Mouse (Mus musculus): ENCODE measurements around the gene Dtx4. TPM values are rescaled to one million over a fixed set of nuclear protein-coding genes. Genes with fewer than 3 reads are reported as not detected.

Gene Dtx4
- polyA plus RNA-seq, 1 experiment from 2014 or later, result 16.5 TPM

DNA sequence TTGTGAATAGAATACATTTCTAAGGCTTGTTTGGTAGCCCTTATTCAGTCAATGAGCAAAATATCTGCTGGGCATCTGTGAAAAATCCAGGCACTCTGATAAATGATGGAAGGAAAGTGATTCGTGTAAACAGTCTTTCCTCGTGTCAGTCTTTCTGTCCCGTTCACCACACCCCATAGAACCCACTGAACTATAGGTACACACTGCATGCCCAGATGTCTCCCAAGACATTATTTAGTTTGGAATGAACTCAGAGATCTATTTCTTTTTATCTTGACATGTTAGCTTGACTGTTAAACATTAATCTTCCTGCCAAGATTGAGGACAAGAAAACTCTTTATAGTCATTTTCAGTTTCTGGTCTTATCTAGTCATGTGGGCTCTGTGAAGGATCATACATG, 82.9 kb downstream of the Dtx4 start:
- WGBS, result 18% methylated on average over 3 of the region's 3 CpGs
- H3K9ac ChIP-seq (ENCODE audit: low read length), result no peak overlapping the region
- H3K36me3 ChIP-seq (ENCODE audit: control insufficient read depth, insufficient read depth, low read length), result no peaks in the 10 kb centered on the region
- no peaks in the 10 kb centered on the region for H3K4me1 ChIP-seq (replicated peaks; ENCODE audit: control insufficient read depth, insufficient read depth, low read length)
- H3K27me3 ChIP-seq (ENCODE audit: control insufficient read depth, insufficient read depth, low read depth, low read length), result no peaks in the 10 kb centered on the region
- H3K4me2 ChIP-seq (ENCODE audit: low read depth, low read length), result no peak overlapping the region
- no peak overlapping the region for H3K27ac ChIP-seq (ENCODE audit: low read length)
- no peak overlapping the region for H3K4me3 ChIP-seq (ENCODE audit: low read length)
- no peaks in the 10 kb centered on the region for H3K9me3 ChIP-seq (ENCODE audit: control insufficient read depth, low read length)
- ATAC-seq (ENCODE audit: low read depth), result no peak

DNA sequence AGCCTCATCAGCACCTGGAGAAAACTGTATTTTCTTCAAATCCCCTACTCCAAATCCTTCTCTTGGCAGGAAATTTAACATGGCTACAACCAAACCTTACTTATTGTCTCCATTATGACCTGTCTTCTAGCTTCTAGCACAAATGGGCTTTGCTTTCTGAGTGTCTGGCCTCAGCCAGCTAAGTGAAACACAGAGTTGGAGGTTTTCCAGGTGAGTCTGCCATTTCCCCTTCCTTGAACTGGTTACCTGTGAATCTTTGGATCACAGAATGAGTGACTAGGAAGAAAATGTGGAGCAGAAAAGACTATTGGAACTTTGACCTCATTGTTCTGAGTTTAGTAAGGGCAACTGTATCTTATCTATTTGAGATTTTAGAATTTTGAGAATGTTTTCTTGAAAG, 83.9 kb downstream of the Dtx4 start, which contains the start of gene Olfr1441:
Gene Olfr1441 (plus strand): TSS at position 73 of the 400 bp plus-strand sequence.
- no peak for ATAC-seq (ENCODE audit: low read depth)
- Histone ChIP-seq H3K4me1 (replicated peaks; ENCODE audit: control insufficient read depth, insufficient read depth, low read length) (no peaks in the 10 kb centered on the region), H3K27ac (ENCODE audit: low read length) (no peak within 1 kb of the TSS), H3K4me2 (ENCODE audit: low read depth, low read length) (no peak within 1 kb of the TSS), H3K27me3 (ENCODE audit: control insufficient read depth, insufficient read depth, low read depth, low read length) (no peaks in the 10 kb centered on the region), H3K9ac (ENCODE audit: low read length) (no peak within 1 kb of the TSS), H3K36me3 (ENCODE audit: control insufficient read depth, insufficient read depth, low read length) (no peaks in the 10 kb centered on the region), H3K9me3 (ENCODE audit: control insufficient read depth, low read length) (no peaks in the 10 kb centered on the region), H3K4me3 (ENCODE audit: low read length) (no peak within 1 kb of the TSS)

Other genes with a start within 250 kb of the Dtx4 start
- not detected in 2 replicates for gene Olfr235, start 240.4 kb downstream of the Dtx4 start, polyA plus RNA-seq (2015; fragmentation: Nextera tagmentation; extraction: Ambion mirVana)
- not detected in 2 replicates for gene Olfr1434, start 221.6 kb downstream of the Dtx4 start, polyA plus RNA-seq (2015; fragmentation: Nextera tagmentation; extraction: Ambion mirVana)
- gene Olfr1436, start 202.3 kb downstream of the Dtx4 start, polyA plus RNA-seq (2015; fragmentation: Nextera tagmentation; extraction: Ambion mirVana), result not detected in 2 replicates
- gene Olfr1437, start 176.4 kb downstream of the Dtx4 start, polyA plus RNA-seq (2015; fragmentation: Nextera tagmentation; extraction: Ambion mirVana), result not detected in 2 replicates
- not detected in 2 replicates for gene Olfr1438-ps1, start 165.5 kb downstream of the Dtx4 start, polyA plus RNA-seq (2015; fragmentation: Nextera tagmentation; extraction: Ambion mirVana)
- gene Olfr1440, start 114.2 kb downstream of the Dtx4 start, polyA plus RNA-seq (2015; fragmentation: Nextera tagmentation; extraction: Ambion mirVana), result not detected in 2 replicates
- gene Olfr1441, start 84.0 kb downstream of the Dtx4 start, polyA plus RNA-seq (2015; fragmentation: Nextera tagmentation; extraction: Ambion mirVana), result not detected in 2 replicates
- gene Pfpl, start 73.5 kb downstream of the Dtx4 start, polyA plus RNA-seq (2015; fragmentation: Nextera tagmentation; extraction: Ambion mirVana), result not detected in 2 replicates
- gene Mpeg1, start 40.7 kb downstream of the Dtx4 start, polyA plus RNA-seq (2015; fragmentation: Nextera tagmentation; extraction: Ambion mirVana), result 0.79 and 0.88 TPM in 2 replicates
- 31.1 and 33.6 TPM in 2 replicates for gene Fam111a, start 44.3 kb upstream of the Dtx4 start, polyA plus RNA-seq (2015; fragmentation: Nextera tagmentation; extraction: Ambion mirVana)
- gene Gm4952, start 98.5 kb upstream of the Dtx4 start, polyA plus RNA-seq (2015; fragmentation: Nextera tagmentation; extraction: Ambion mirVana), result 0.09 and 0.29 TPM in 2 replicates
- not detected in 2 replicates for gene Glyat, start 131.9 kb upstream of the Dtx4 start, polyA plus RNA-seq (2015; fragmentation: Nextera tagmentation; extraction: Ambion mirVana)
- not detected in 2 replicates for gene Olfr1442, start 169.0 kb upstream of the Dtx4 start, polyA plus RNA-seq (2015; fragmentation: Nextera tagmentation; extraction: Ambion mirVana)
- gene Olfr1443, start 176.7 kb upstream of the Dtx4 start, polyA plus RNA-seq (2015; fragmentation: Nextera tagmentation; extraction: Ambion mirVana), result not detected in 2 replicates
- not detected in 2 replicates for gene Keg1, start 194.3 kb upstream of the Dtx4 start, polyA plus RNA-seq (2015; fragmentation: Nextera tagmentation; extraction: Ambion mirVana)